Mouse (Mus musculus): ENCODE data around the gene Pde4dip. TPM values are rescaled to one million over a fixed set of nuclear protein-coding genes. Genes with fewer than 3 reads are reported as not detected.

Pde4dip gene
- polyA plus RNA-seq, 1 experiment from 2014 or later = 18.5 TPM

- H3K36me3 ChIP-seq (replicated peaks) = no peaks in the 10 kb centered on the region
- H3K4me3 ChIP-seq = no peak overlapping the region
- DNase-seq (ENCODE audit: extremely low spot score, low spot score) = no peak
- no peak overlapping the region for H3K27ac ChIP-seq
- H3K4me1 ChIP-seq = no peaks in the 10 kb centered on the region
- no peaks in the 10 kb centered on the region for H3K9me3 ChIP-seq
- WGBS = 81% methylated on average over 9 of the region's 9 CpGs
- H3K27me3 ChIP-seq (ENCODE audit: poor library complexity, severe bottlenecking) = no peaks in the 10 kb centered on the region
Observed at GRCm38 (mm10) chr3:97854575-97855384, 33.7 kb downstream of the Pde4dip start.

- WGBS = 89% methylated on average over 2 of the region's 2 CpGs
- DNase-seq (ENCODE audit: extremely low spot score, low spot score) = no peak
Observed at GRCm38 (mm10) chr3:97851803-97852202, 36.7 kb downstream of the Pde4dip start.

GRCm38 (mm10) chr3:97847626-97848025 is 40.9 kb downstream of the Pde4dip start:
- H3K27ac ChIP-seq = no peak overlapping the region
- DNase-seq (ENCODE audit: extremely low spot score, low spot score) = no peak
- 78% methylated on average over 3 of the region's 3 CpGs for WGBS
- no peak overlapping the region for H3K4me3 ChIP-seq
- no peaks in the 10 kb centered on the region for H3K4me1 ChIP-seq
- H3K27me3 ChIP-seq (ENCODE audit: poor library complexity, severe bottlenecking) = no peaks in the 10 kb centered on the region
- no peaks in the 10 kb centered on the region for H3K9me3 ChIP-seq
- no peaks in the 10 kb centered on the region for H3K36me3 ChIP-seq (replicated peaks)

More at GRCm38 (mm10) chr3:97851803-97852202, 36.7 kb downstream of the Pde4dip start:
- Histone ChIP-seq H3K27me3 (ENCODE audit: poor library complexity, severe bottlenecking) (no peaks in the 10 kb centered on the region), H3K36me3 (replicated peaks) (no peaks in the 10 kb centered on the region), H3K27ac (no peak overlapping the region), H3K9me3 (no peaks in the 10 kb centered on the region), H3K4me3 (no peak overlapping the region), H3K4me1 (no peaks in the 10 kb centered on the region)

GRCm38 (mm10) chr3:97846448-97846847 is 42.1 kb downstream of the Pde4dip start:
- H3K4me3 ChIP-seq = no peak overlapping the region
- no peaks in the 10 kb centered on the region for H3K36me3 ChIP-seq (replicated peaks)
- H3K9me3 ChIP-seq = no peaks in the 10 kb centered on the region
- WGBS = 84% methylated on average over 4 of the region's 4 CpGs
- H3K4me1 ChIP-seq = no peaks in the 10 kb centered on the region
- no peak for DNase-seq (ENCODE audit: extremely low spot score, low spot score)
- no peaks in the 10 kb centered on the region for H3K27me3 ChIP-seq (ENCODE audit: poor library complexity, severe bottlenecking)
- no peak overlapping the region for H3K27ac ChIP-seq

- Histone ChIP-seq H3K36me3 (replicated peaks) (no peaks in the 10 kb centered on the region), H3K4me3 (no peak overlapping the region), H3K9me3 (no peaks in the 10 kb centered on the region), H3K4me1 (no peaks in the 10 kb centered on the region), H3K27me3 (ENCODE audit: poor library complexity, severe bottlenecking) (no peaks in the 10 kb centered on the region), H3K27ac (no peak overlapping the region)
- 91% methylated on average over 2 of the region's 2 CpGs for WGBS
- no peak for DNase-seq (ENCODE audit: extremely low spot score, low spot score)
Observed at GRCm38 (mm10) chr3:97844821-97845201, 43.7 kb downstream of the Pde4dip start.

- H3K9me3 ChIP-seq = no peaks in the 10 kb centered on the region
- H3K4me1 ChIP-seq = no peaks in the 10 kb centered on the region
- no peak overlapping the region for H3K27ac ChIP-seq
- H3K27me3 ChIP-seq (ENCODE audit: poor library complexity, severe bottlenecking) = no peaks in the 10 kb centered on the region
- no peak for DNase-seq (ENCODE audit: extremely low spot score, low spot score)
- H3K36me3 ChIP-seq (replicated peaks) = no peaks in the 10 kb centered on the region
- WGBS = 91% methylated on average over 7 of the region's 7 CpGs
- H3K4me3 ChIP-seq = no peak overlapping the region
Observed at GRCm38 (mm10) chr3:97844163-97844820, 44.2 kb downstream of the Pde4dip start.

GRCm38 (mm10) chr3:97842641-97843040 is 45.9 kb downstream of the Pde4dip start:
- 72% methylated on average over 2 of the region's 2 CpGs for WGBS
- H3K4me1 ChIP-seq = no peaks in the 10 kb centered on the region
- H3K9me3 ChIP-seq = no peaks in the 10 kb centered on the region
- no peaks in the 10 kb centered on the region for H3K36me3 ChIP-seq (replicated peaks)
- H3K4me3 ChIP-seq = no peak overlapping the region
- DNase-seq (ENCODE audit: extremely low spot score, low spot score) = no peak
- H3K27me3 ChIP-seq (ENCODE audit: poor library complexity, severe bottlenecking) = no peaks in the 10 kb centered on the region
- H3K27ac ChIP-seq = no peak overlapping the region

- Histone ChIP-seq H3K4me3 (no peak overlapping the region), H3K36me3 (replicated peaks) (no peaks in the 10 kb centered on the region), H3K27me3 (ENCODE audit: poor library complexity, severe bottlenecking) (no peaks in the 10 kb centered on the region), H3K27ac (no peak overlapping the region), H3K9me3 (no peaks in the 10 kb centered on the region), H3K4me1 (no peaks in the 10 kb centered on the region)
- no peak for DNase-seq (ENCODE audit: extremely low spot score, low spot score)
Observed at GRCm38 (mm10) chr3:97840439-97840838, 48.1 kb downstream of the Pde4dip start.

- no peaks in the 10 kb centered on the region for H3K9me3 ChIP-seq
- 93% methylated on average over 5 of the region's 5 CpGs for WGBS
- DNase-seq (ENCODE audit: extremely low spot score, low spot score) = no peak
Observed at GRCm38 (mm10) chr3:97835888-97836287, 52.6 kb downstream of the Pde4dip start.

GRCm38 (mm10) chr3:97834625-97835024 is 53.9 kb downstream of the Pde4dip start:
- peaks cover 3% of the 10 kb centered on the region; the same call in 1 of the 2 replicates for H3K4me1 ChIP-seq
- WGBS = 66% methylated on average over 1 of the region's 1 CpGs
- no peaks in the 10 kb centered on the region for H3K27me3 ChIP-seq (ENCODE audit: poor library complexity, severe bottlenecking)
- DNase-seq (ENCODE audit: extremely low spot score, low spot score) = no peak
- H3K27ac ChIP-seq = no peak overlapping the region
- H3K36me3 ChIP-seq (replicated peaks) = no peaks in the 10 kb centered on the region
- H3K9me3 ChIP-seq = no peaks in the 10 kb centered on the region
- H3K4me3 ChIP-seq = no peak overlapping the region

More at GRCm38 (mm10) chr3:97835888-97836287, 52.6 kb downstream of the Pde4dip start:
- no peak overlapping the region for H3K4me3 ChIP-seq
- H3K27me3 ChIP-seq (ENCODE audit: poor library complexity, severe bottlenecking) = no peaks in the 10 kb centered on the region
- no peaks in the 10 kb centered on the region for H3K36me3 ChIP-seq (replicated peaks)
- H3K27ac ChIP-seq = no peak overlapping the region
- H3K4me1 ChIP-seq = peaks cover 3% of the 10 kb centered on the region; the same call in 1 of the 2 replicates

GRCm38 (mm10) chr3:97831564-97832320 is 56.8 kb downstream of the Pde4dip start:
- Histone ChIP-seq H3K9me3 (no peaks in the 10 kb centered on the region), H3K4me1 (peaks cover 3% of the 10 kb centered on the region; the same call in 1 of the 2 replicates)
- WGBS = 81% methylated on average over 15 of the region's 15 CpGs

GRCm38 (mm10) chr3:97830622-97831021 is 57.9 kb downstream of the Pde4dip start:
- Histone ChIP-seq H3K27me3 (ENCODE audit: poor library complexity, severe bottlenecking) (no peaks in the 10 kb centered on the region), H3K4me1 (peaks cover 3% of the 10 kb centered on the region; the same call in 1 of the 2 replicates), H3K27ac (no peak overlapping the region), H3K4me3 (no peak overlapping the region), H3K36me3 (replicated peaks) (no peaks in the 10 kb centered on the region), H3K9me3 (no peaks in the 10 kb centered on the region)
- DNase-seq (ENCODE audit: extremely low spot score, low spot score) = no peak
- WGBS = 90% methylated on average over 2 of the region's 2 CpGs

More at GRCm38 (mm10) chr3:97831564-97832320, 56.8 kb downstream of the Pde4dip start:
- DNase-seq (ENCODE audit: extremely low spot score, low spot score) = no peak
- H3K4me3 ChIP-seq = no peak overlapping the region
- H3K27me3 ChIP-seq (ENCODE audit: poor library complexity, severe bottlenecking) = no peaks in the 10 kb centered on the region
- no peak overlapping the region for H3K27ac ChIP-seq
- H3K36me3 ChIP-seq (replicated peaks) = no peaks in the 10 kb centered on the region
